In genomic region chr15:62939416-62939815, GRCm38 (mm10) we compare ENCODE assay signal across 13 mouse cellular contexts.
"Had no signal": no experiment of that assay in that cellular context is flagged by ENCODE, and none has a peak within 500 bp of the region (broad histone marks: within the 10 kb centered on the region; RNA-seq: fewer than 3 reads in every experiment).

No protein-coding gene starts in this region.

- DNase-seq: kidney, adult 8-10 months; kidney, postnatal 14 days; kidney, postnatal 4 days; left cerebral cortex, postnatal 4 days; lung, adult 2 months; lung, postnatal 14 days; lung, postnatal 4 days; retina, postnatal 1 day; right cerebral cortex, postnatal 25 days; thymus, adult 18-20 months; thymus, postnatal 36 days had no signal

- ATAC-seq: liver, embryonic 12.5 days; midbrain, embryonic 16.5 days had no signal
